ENCODE assay signal across 12 mouse cellular contexts in genomic region chr5:123288079-123288478, GRCm38 (mm10). TPM values are rescaled to one million over a fixed set of nuclear protein-coding genes. Genes with fewer than 3 reads are reported as not detected.
DNase-seq lines count a peak whose midpoint lies in the region; ATAC-seq and TF ChIP-seq lines count a peak whose summit lies in the region.
"Had no signal": no experiment of that assay in that cellular context is flagged by ENCODE, and none has a peak within 500 bp of the region (broad histone marks: within the 10 kb centered on the region; RNA-seq: fewer than 3 reads in every experiment).

No protein-coding gene starts in this region.

- H3K9me3 ChIP-seq in forebrain, postnatal 0 days (ENCODE audit: low read length) = 0 out of 2 replicates have a peak, but pooled peaks cover 3% of the 10 kb centered on the region
- no peaks in the 10 kb centered on the region; the same call in 1 of the 2 replicates for H3K9me3 ChIP-seq in forebrain, embryonic 14.5 days (replicated peaks; ENCODE audit: control insufficient read depth, low read length)
- no peaks in the 10 kb centered on the region for H3K9me3 ChIP-seq in midbrain, embryonic 11.5 days (ENCODE audit: control insufficient read depth, low read length)
- no peaks in the 10 kb centered on the region for H3K9me3 ChIP-seq in midbrain, postnatal 0 days (ENCODE audit: low read length)
- H3K9me3 ChIP-seq: hindbrain, embryonic 13.5 days; liver, embryonic 15.5 days had no signal

- WGBS in forebrain, postnatal 0 days = 92% methylated on average over 5 of the region's 5 CpGs
- 87% methylated on average over 5 of the region's 5 CpGs for WGBS in forebrain, embryonic 14.5 days
- 94% methylated on average over 5 of the region's 5 CpGs for WGBS in midbrain, embryonic 11.5 days
- WGBS in midbrain, postnatal 0 days = 81% methylated on average over 5 of the region's 5 CpGs

- no peak for DNase-seq in forebrain, postnatal 0 days
- DNase-seq in forebrain, embryonic 14.5 days (ENCODE audit: low spot score) = no peak
- peak; percentile 51 for DNase-seq in midbrain, embryonic 11.5 days (ENCODE audit: low spot score, missing footprints)
- DNase-seq in midbrain, postnatal 0 days (ENCODE audit: low spot score) = no peak
- peak; percentile 28 for DNase-seq in induced T-regulatory cell, adult 2 months (ENCODE audit: low read depth)
- peak; percentile 68 for DNase-seq in thymus, postnatal 4 days
- no peak for DNase-seq in layer of hippocampus, postnatal 25 days (ENCODE audit: extremely low spot score in 1 of 2, low spot score in 1 of 2)
- DNase-seq: gastrocnemius, postnatal 10 days; layer of hippocampus, postnatal 36 days had no signal

- H3K4me3 ChIP-seq in forebrain, postnatal 0 days (ENCODE audit: low read depth, low read length) = no peak overlapping the region
- no peak overlapping the region for H3K4me3 ChIP-seq in forebrain, embryonic 14.5 days (ENCODE audit: low read depth, low read length)
- no peak overlapping the region for H3K4me3 ChIP-seq in midbrain, embryonic 11.5 days (ENCODE audit: low read depth, low read length)
- no peak overlapping the region for H3K4me3 ChIP-seq in midbrain, postnatal 0 days (ENCODE audit: low read depth, low read length)
- H3K4me3 ChIP-seq: hindbrain, embryonic 13.5 days; liver, embryonic 15.5 days had no signal

- H3K27ac ChIP-seq in forebrain, postnatal 0 days (ENCODE audit: low read depth, low read length) = no peak overlapping the region
- H3K27ac ChIP-seq in forebrain, embryonic 14.5 days (ENCODE audit: low read depth, low read length) = no peak overlapping the region
- H3K27ac ChIP-seq in midbrain, embryonic 11.5 days (ENCODE audit: low read depth, low read length) = no peak overlapping the region
- H3K27ac ChIP-seq in midbrain, postnatal 0 days (ENCODE audit: low read depth, low read length) = no peak overlapping the region
- H3K27ac ChIP-seq: hindbrain, embryonic 13.5 days; liver, embryonic 15.5 days had no signal

- ATAC-seq in forebrain, postnatal 0 days = no peak
- no peak for ATAC-seq in forebrain, embryonic 14.5 days
- ATAC-seq in midbrain, embryonic 11.5 days (ENCODE audit: low FRiP score) = no peak
- no peak for ATAC-seq in midbrain, postnatal 0 days (ENCODE audit: low FRiP score)
- no peak for ATAC-seq in inflammation-experienced regulatory T-cells, adult 6 months

- 0 out of 2 replicates have a peak, but pooled peaks have one; percentile 22 for TF ChIP-seq CTCF in forebrain, postnatal 0 days (IDR thresholded peaks at IDR 0.05; ENCODE audit: low read depth)
- no peak for TF ChIP-seq CTCF in midbrain, postnatal 0 days (IDR thresholded peaks at IDR 0.05)

- no peaks in the 10 kb centered on the region for H3K27me3 ChIP-seq in forebrain, postnatal 0 days (ENCODE audit: insufficient read depth, low read length)
- no peaks in the 10 kb centered on the region for H3K27me3 ChIP-seq in forebrain, embryonic 14.5 days (replicated peaks; ENCODE audit: control insufficient read depth, insufficient read depth, low read length)
- H3K27me3 ChIP-seq in midbrain, embryonic 11.5 days (ENCODE audit: control insufficient read depth, insufficient read depth, low read length) = no peaks in the 10 kb centered on the region
- no peaks in the 10 kb centered on the region for H3K27me3 ChIP-seq in midbrain, postnatal 0 days (ENCODE audit: insufficient read depth, low read length)
- H3K27me3 ChIP-seq: liver, embryonic 15.5 days had no signal

- no peaks in the 10 kb centered on the region for H3K36me3 ChIP-seq in forebrain, postnatal 0 days (ENCODE audit: insufficient read depth)
- H3K36me3 ChIP-seq in forebrain, embryonic 14.5 days (ENCODE audit: control insufficient read depth, insufficient read depth, low read length) = no peaks in the 10 kb centered on the region
- no peaks in the 10 kb centered on the region for H3K36me3 ChIP-seq in midbrain, embryonic 11.5 days (ENCODE audit: control insufficient read depth, insufficient read depth, low read length)
- H3K36me3 ChIP-seq in midbrain, postnatal 0 days (ENCODE audit: insufficient read depth, low read length) = no peaks in the 10 kb centered on the region
- H3K36me3 ChIP-seq: hindbrain, embryonic 13.5 days; liver, embryonic 15.5 days had no signal

- no peaks in the 10 kb centered on the region for H3K4me1 ChIP-seq in forebrain, postnatal 0 days (ENCODE audit: insufficient read depth)
- H3K4me1 ChIP-seq in forebrain, embryonic 14.5 days (ENCODE audit: control insufficient read depth, insufficient read depth, low read length) = no peaks in the 10 kb centered on the region
- no peaks in the 10 kb centered on the region for H3K4me1 ChIP-seq in midbrain, embryonic 11.5 days (ENCODE audit: control insufficient read depth, insufficient read depth, low read length)
- no peaks in the 10 kb centered on the region for H3K4me1 ChIP-seq in midbrain, postnatal 0 days (ENCODE audit: insufficient read depth, low read length)
- H3K4me1 ChIP-seq: liver, embryonic 15.5 days had no signal

- H3K4me2 ChIP-seq in forebrain, postnatal 0 days (ENCODE audit: low read depth) = no peak overlapping the region
- no peak overlapping the region for H3K4me2 ChIP-seq in forebrain, embryonic 14.5 days (ENCODE audit: low read length)
- no peak overlapping the region for H3K4me2 ChIP-seq in midbrain, embryonic 11.5 days
- no peak overlapping the region for H3K4me2 ChIP-seq in midbrain, postnatal 0 days (ENCODE audit: low read depth, low read length, poor library complexity, severe bottlenecking)
- H3K4me2 ChIP-seq: hindbrain, embryonic 13.5 days; liver, embryonic 15.5 days had no signal

- H3K9ac ChIP-seq in forebrain, postnatal 0 days = no peak overlapping the region
- H3K9ac ChIP-seq in forebrain, embryonic 14.5 days (ENCODE audit: low read length) = no peak overlapping the region
- no peak overlapping the region for H3K9ac ChIP-seq in midbrain, embryonic 11.5 days (ENCODE audit: low read length)
- no peak overlapping the region for H3K9ac ChIP-seq in midbrain, postnatal 0 days (replicated peaks; ENCODE audit: low read length, poor library complexity, severe bottlenecking)
- H3K9ac ChIP-seq: hindbrain, embryonic 13.5 days; liver, embryonic 15.5 days had no signal

RNA-seq across cellular contexts. Expression of gene Wdr66, which starts 36.2 kb away (rescaled TPM):
- 1.8 and 4.4 TPM in 2 replicates for total RNA-seq in forebrain, postnatal 0 days (2014; rRNA removed)
- 1.1 and 2.0 TPM in 2 replicates for polyA plus RNA-seq in forebrain, postnatal 0 days (2015; fragmentation: Nextera tagmentation; extraction: Ambion mirVana)
- 2.3 and 2.4 TPM in 2 replicates for polyA plus RNA-seq in forebrain, embryonic 14.5 days (2014; fragmentation: Nextera tagmentation; extraction: Ambion mirVana)
- 4.7 and 5.5 TPM in 2 replicates for polyA plus RNA-seq in midbrain, embryonic 11.5 days (2014; fragmentation: Nextera tagmentation; extraction: Ambion mirVana)
- total RNA-seq in midbrain, postnatal 0 days (2014; rRNA removed) = 2.2 and 3.3 TPM in 2 replicates
- polyA plus RNA-seq in midbrain, postnatal 0 days (2015; fragmentation: Nextera tagmentation; extraction: Ambion mirVana) = 1.4 and 2.0 TPM in 2 replicates
- 1 to 10 TPM in 2 of 3 experiments, under 1 TPM in 1; 0.74 to 4.2 (median 2.4) TPM for polyA plus RNA-seq in inflammation-experienced regulatory T-cells, adult 6 months (2017; shearing (Covaris generic))
- 1 to 10 TPM; 2.8 to 3.2 TPM for total RNA-seq in layer of hippocampus, postnatal 25 days (2021)

RNA-seq across cellular contexts. Expression of gene Bcl7a, which starts 55.6 kb away (rescaled TPM):
- total RNA-seq in forebrain, postnatal 0 days (2014; rRNA removed) = 47.9 and 56.0 TPM in 2 replicates
- polyA plus RNA-seq in forebrain, postnatal 0 days (2015; fragmentation: Nextera tagmentation; extraction: Ambion mirVana) = 37.2 and 38.3 TPM in 2 replicates
- 71.6 and 78.2 TPM in 2 replicates for polyA plus RNA-seq in forebrain, embryonic 14.5 days (2014; fragmentation: Nextera tagmentation; extraction: Ambion mirVana)
- polyA plus RNA-seq in midbrain, embryonic 11.5 days (2014; fragmentation: Nextera tagmentation; extraction: Ambion mirVana) = 45.3 and 48.4 TPM in 2 replicates
- 33.5 and 40.7 TPM in 2 replicates for total RNA-seq in midbrain, postnatal 0 days (2014; rRNA removed)
- 21.4 and 21.6 TPM in 2 replicates for polyA plus RNA-seq in midbrain, postnatal 0 days (2015; fragmentation: Nextera tagmentation; extraction: Ambion mirVana)
- polyA plus RNA-seq in inflammation-experienced regulatory T-cells, adult 6 months (2017; shearing (Covaris generic)) = 10 to 100 TPM in 1 of 3 experiments, 1 to 10 TPM in 2; 3.4 to 13.1 (median 6.7) TPM
- total RNA-seq in layer of hippocampus, postnatal 25 days (2021) = 10 to 100 TPM; 68.7 to 70.3 TPM

Comparison
In these comparisons a context has a peak if more than half of its experiments do, and no peak if none do; other contexts are left out.
1. DNase-seq: peak in midbrain, embryonic 11.5 days (single experiment), induced T-regulatory cell, adult 2 months (single experiment) and thymus, postnatal 4 days (single experiment); none in forebrain, postnatal 0 days (single experiment), forebrain, embryonic 14.5 days (single experiment), midbrain, postnatal 0 days (single experiment) and layer of hippocampus, postnatal 25 days (0 of 2).